Mouse (Mus musculus): ENCODE results near the gene Pcdh7. TPM values are rescaled to one million over a fixed set of nuclear protein-coding genes. Genes with fewer than 3 reads are reported as not detected.

The Pcdh7 gene
- polyA plus RNA-seq, 1 experiment: 3.6 TPM

DNA sequence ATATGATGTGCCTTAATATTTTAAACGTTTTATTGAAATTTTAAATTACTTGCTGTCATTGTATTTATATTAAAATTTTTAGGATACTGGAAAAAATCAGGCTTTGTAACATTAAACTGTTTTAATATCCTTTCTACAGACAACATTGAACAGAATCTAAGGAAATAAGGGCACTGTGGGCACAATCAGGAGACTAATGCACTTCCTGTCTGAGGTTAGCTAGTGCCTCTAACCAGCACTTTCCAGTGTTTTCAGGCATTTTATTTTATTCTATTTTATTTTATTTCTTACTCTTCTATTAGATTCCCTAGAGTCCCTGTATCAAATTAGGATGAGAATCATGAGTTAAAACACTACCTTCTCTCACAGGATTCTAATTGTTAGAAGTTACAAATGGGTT, 28.1 kb downstream of the Pcdh7 start:
- 47% methylated on average over 1 of the region's 1 CpGs for WGBS

DNA sequence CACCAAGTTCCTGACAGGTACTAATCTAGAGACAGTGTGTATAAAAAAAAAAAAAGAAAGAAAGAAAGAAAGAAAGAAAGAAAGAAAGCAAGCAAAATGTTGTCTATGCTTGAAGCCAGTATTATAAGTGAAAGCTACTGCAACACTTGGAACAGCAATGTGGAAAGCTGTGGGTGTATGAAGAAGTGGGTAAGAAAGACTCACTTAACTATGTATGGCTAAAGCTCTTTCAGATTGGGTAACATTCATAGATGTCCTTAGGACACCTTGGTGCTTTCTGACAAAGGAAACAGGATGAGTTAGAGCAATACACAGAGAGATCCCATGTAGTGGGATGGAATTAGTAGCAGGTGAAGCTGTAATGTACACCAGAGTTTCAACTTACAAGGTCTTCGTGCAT, 32.6 kb downstream of the Pcdh7 start:
- no peak for TF ChIP-seq POLR2A (IDR thresholded peaks at IDR 0.05; ENCODE audit: control insufficient read depth, extremely low read depth, insufficient read depth, low read length, poor library complexity)
- TF ChIP-seq CTCF (IDR thresholded peaks at IDR 0.05; ENCODE audit: borderline replicate concordance, control insufficient read depth, extremely low read depth, insufficient read depth, low read length, poor library complexity): no peak
- no peak overlapping the region for H3K27ac ChIP-seq (ENCODE audit: control insufficient read depth, insufficient read depth, low read length)
- DNase-seq: no peak
- no peak overlapping the region for H3K4me3 ChIP-seq (ENCODE audit: control insufficient read depth, insufficient read depth, low read length)
- H3K4me1 ChIP-seq (replicated peaks; ENCODE audit: control insufficient read depth, insufficient read depth, low read length): no peaks in the 10 kb centered on the region
- H3K27me3 ChIP-seq (ENCODE audit: control insufficient read depth, insufficient read depth, low read length): no peaks in the 10 kb centered on the region
- no peaks in the 10 kb centered on the region for H3K36me3 ChIP-seq (ENCODE audit: control insufficient read depth, insufficient read depth, low read length)
- WGBS: 95% methylated on average over 1 of the region's 1 CpGs

More for the DNA sequence above, 28.1 kb downstream of the Pcdh7 start:
- Histone ChIP-seq H3K4me1 (replicated peaks; ENCODE audit: control insufficient read depth, insufficient read depth, low read length) (no peaks in the 10 kb centered on the region), H3K27ac (ENCODE audit: control insufficient read depth, insufficient read depth, low read length) (no peak overlapping the region), H3K27me3 (ENCODE audit: control insufficient read depth, insufficient read depth, low read length) (no peaks in the 10 kb centered on the region), H3K36me3 (ENCODE audit: control insufficient read depth, insufficient read depth, low read length) (no peaks in the 10 kb centered on the region), H3K4me3 (ENCODE audit: control insufficient read depth, insufficient read depth, low read length) (no peak overlapping the region)
- DNase-seq: no peak
- TF ChIP-seq POLR2A (IDR thresholded peaks at IDR 0.05; ENCODE audit: control insufficient read depth, extremely low read depth, insufficient read depth, low read length, poor library complexity): no peak
- TF ChIP-seq CTCF (IDR thresholded peaks at IDR 0.05; ENCODE audit: borderline replicate concordance, control insufficient read depth, extremely low read depth, insufficient read depth, low read length, poor library complexity): no peak

DNA sequence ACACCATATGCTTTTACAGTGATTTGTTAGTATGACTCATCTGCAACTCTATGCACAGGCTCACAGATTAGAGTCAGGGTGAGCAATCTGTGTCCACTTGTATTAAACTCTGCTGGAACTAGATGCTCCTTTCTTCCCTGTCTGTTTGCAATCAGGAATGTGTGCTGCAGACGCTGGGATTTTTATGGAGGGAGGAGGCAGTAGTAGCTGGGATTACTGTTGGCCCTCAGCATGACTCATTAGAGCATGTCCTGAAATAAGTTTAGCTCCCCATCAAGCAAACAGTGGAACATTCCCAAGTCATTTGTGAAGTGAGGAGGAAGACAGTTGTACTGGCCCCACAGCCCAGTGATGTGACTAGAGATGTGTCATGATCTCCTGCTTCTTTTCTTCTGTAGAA, 38.0 kb downstream of the Pcdh7 start:
- 82% methylated on average over 1 of the region's 1 CpGs for WGBS

DNA sequence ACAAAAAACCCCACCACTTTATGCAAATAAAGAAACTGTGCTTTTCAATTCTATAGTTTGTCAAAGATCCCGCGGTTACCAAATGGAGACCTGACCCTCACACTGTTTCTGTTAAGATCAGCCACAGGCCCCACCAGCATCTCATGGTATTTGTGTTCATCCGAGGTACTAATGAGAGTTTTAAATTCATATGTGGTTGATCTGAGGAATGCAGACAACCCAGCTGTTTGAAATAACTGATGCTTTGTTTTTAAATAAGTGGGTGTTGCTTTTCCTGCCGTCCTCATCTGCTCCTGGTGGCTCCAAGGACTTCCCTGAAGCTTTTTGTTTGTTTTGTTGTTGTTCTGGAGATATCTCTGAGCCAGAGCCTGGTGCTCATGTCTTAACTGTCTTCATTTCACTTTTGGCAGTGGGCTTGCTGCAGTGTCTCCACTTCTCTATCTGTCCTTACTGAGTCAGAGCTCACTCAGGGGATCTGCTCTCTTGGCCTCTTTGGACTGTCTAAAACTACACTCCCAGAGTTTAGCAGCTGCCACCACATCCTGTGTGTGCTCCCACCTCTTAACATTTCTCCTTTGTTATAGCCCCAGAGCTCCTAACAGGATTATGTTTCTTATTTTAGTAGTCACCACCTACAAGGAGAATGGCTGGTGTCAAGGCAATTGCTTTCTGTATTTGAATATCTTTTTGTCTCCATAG, 39.1 kb downstream of the Pcdh7 start:
- TF ChIP-seq POLR2A (IDR thresholded peaks at IDR 0.05; ENCODE audit: control insufficient read depth, extremely low read depth, insufficient read depth, low read length, poor library complexity): no peak
- Histone ChIP-seq H3K4me3 (ENCODE audit: control insufficient read depth, insufficient read depth, low read length) (no peak overlapping the region), H3K27me3 (ENCODE audit: control insufficient read depth, insufficient read depth, low read length) (no peaks in the 10 kb centered on the region), H3K4me1 (replicated peaks; ENCODE audit: control insufficient read depth, insufficient read depth, low read length) (peaks cover 4% of the 10 kb centered on the region; the same call in 1 of the 2 replicates), H3K36me3 (ENCODE audit: control insufficient read depth, insufficient read depth, low read length) (no peaks in the 10 kb centered on the region), H3K27ac (ENCODE audit: control insufficient read depth, insufficient read depth, low read length) (no peak overlapping the region)
- no peak for DNase-seq
- WGBS: 48% methylated on average over 4 of the region's 4 CpGs

More for the DNA sequence above, 38.0 kb downstream of the Pcdh7 start:
- no peak for DNase-seq
- H3K27ac ChIP-seq (ENCODE audit: control insufficient read depth, insufficient read depth, low read length): no peak overlapping the region
- H3K4me1 ChIP-seq (replicated peaks; ENCODE audit: control insufficient read depth, insufficient read depth, low read length): peaks cover 4% of the 10 kb centered on the region; the same call in 1 of the 2 replicates
- no peak overlapping the region for H3K4me3 ChIP-seq (ENCODE audit: control insufficient read depth, insufficient read depth, low read length)
- no peaks in the 10 kb centered on the region for H3K36me3 ChIP-seq (ENCODE audit: control insufficient read depth, insufficient read depth, low read length)
- TF ChIP-seq POLR2A (IDR thresholded peaks at IDR 0.05; ENCODE audit: control insufficient read depth, extremely low read depth, insufficient read depth, low read length, poor library complexity) (no peak), CTCF (IDR thresholded peaks at IDR 0.05; ENCODE audit: borderline replicate concordance, control insufficient read depth, extremely low read depth, insufficient read depth, low read length, poor library complexity) (no peak)
- H3K27me3 ChIP-seq (ENCODE audit: control insufficient read depth, insufficient read depth, low read length): no peaks in the 10 kb centered on the region

DNA sequence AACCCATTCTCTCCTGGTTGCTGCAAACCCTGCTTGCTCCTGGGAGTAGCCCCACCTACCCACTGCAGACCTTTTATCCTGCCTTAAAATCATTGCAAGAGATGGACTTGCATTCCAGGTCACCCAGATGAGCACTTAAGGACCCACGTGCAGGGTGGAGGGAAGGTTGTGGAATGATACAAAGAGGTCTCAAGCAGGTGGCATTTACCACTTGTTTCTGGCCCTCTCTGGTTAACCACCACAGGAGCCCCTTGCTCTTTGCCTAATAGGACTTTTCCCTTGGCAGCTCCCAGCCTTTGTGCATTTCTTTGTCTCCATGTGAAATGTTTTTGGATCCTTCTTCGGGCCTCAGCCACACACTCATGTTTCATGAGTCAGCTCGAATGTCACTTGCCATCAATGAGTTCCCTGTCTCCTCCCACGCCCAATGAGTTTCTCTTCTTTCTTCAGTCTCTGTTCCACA, 39.7 kb downstream of the Pcdh7 start:
- Histone ChIP-seq H3K4me3 (ENCODE audit: control insufficient read depth, insufficient read depth, low read length) (no peak overlapping the region), H3K27me3 (ENCODE audit: control insufficient read depth, insufficient read depth, low read length) (no peaks in the 10 kb centered on the region)
- WGBS: 32% methylated on average over 4 of the region's 4 CpGs

DNA sequence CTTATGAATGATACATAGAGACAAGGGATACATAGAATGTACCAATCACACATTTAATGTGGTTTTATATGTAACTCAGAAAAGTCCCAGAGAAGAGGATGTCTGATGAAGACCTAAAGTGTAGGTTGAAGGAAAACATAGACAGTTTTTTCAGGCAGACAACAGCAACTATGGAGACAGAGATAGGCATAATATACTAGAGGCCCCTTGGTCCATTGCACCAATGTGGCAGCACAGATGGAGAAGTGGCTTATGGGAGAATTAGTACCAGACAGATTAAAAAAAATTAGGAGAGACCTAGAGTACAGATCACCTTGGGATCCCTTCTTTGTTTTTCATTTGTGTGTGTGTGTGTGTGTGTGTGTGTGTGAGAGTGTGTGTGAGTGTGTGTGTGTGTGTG, 41.2 kb downstream of the Pcdh7 start:
- Histone ChIP-seq H3K27me3 (ENCODE audit: control insufficient read depth, insufficient read depth, low read length) (no peaks in the 10 kb centered on the region), H3K36me3 (ENCODE audit: control insufficient read depth, insufficient read depth, low read length) (no peaks in the 10 kb centered on the region), H3K4me1 (replicated peaks; ENCODE audit: control insufficient read depth, insufficient read depth, low read length) (peaks cover 4% of the 10 kb centered on the region; the same call in 1 of the 2 replicates), H3K4me3 (ENCODE audit: control insufficient read depth, insufficient read depth, low read length) (no peak overlapping the region), H3K27ac (ENCODE audit: control insufficient read depth, insufficient read depth, low read length) (no peak overlapping the region)
- DNase-seq: no peak
- no peak for TF ChIP-seq POLR2A (IDR thresholded peaks at IDR 0.05; ENCODE audit: control insufficient read depth, extremely low read depth, insufficient read depth, low read length, poor library complexity)
- no peak for TF ChIP-seq CTCF (IDR thresholded peaks at IDR 0.05; ENCODE audit: borderline replicate concordance, control insufficient read depth, extremely low read depth, insufficient read depth, low read length, poor library complexity)

More for the DNA sequence above, 39.7 kb downstream of the Pcdh7 start:
- TF ChIP-seq POLR2A (IDR thresholded peaks at IDR 0.05; ENCODE audit: control insufficient read depth, extremely low read depth, insufficient read depth, low read length, poor library complexity) (no peak), CTCF (IDR thresholded peaks at IDR 0.05; ENCODE audit: borderline replicate concordance, control insufficient read depth, extremely low read depth, insufficient read depth, low read length, poor library complexity) (no peak)
- H3K36me3 ChIP-seq (ENCODE audit: control insufficient read depth, insufficient read depth, low read length): no peaks in the 10 kb centered on the region
- H3K4me1 ChIP-seq (replicated peaks; ENCODE audit: control insufficient read depth, insufficient read depth, low read length): peaks cover 4% of the 10 kb centered on the region; the same call in 1 of the 2 replicates
- H3K27ac ChIP-seq (ENCODE audit: control insufficient read depth, insufficient read depth, low read length): no peak overlapping the region
- DNase-seq: no peak
